Mouse (Mus musculus) neural tube, embryonic 14.5 days (tissue): ENCODE measurements around the gene Cflar. TPM values are rescaled to one million over a fixed set of nuclear protein-coding genes. Genes with fewer than 3 reads are reported as not detected.
"Not testable (repeated sequence)": the region's sequence is repeated elsewhere in the genome, so short reads cannot be mapped to it uniquely, and the experiment has no call there.

Source experiments
- ATAC-seq: fragments of 200-750 bp; cut with Nextera tagmentation; 2 replicates; pipeline ENCODE4 v1.8.0; 2017; ENCODE audit warnings: low read depth, mild to moderate bottlenecking, moderate TSS enrichment, moderate library complexity
- H3K27ac ChIP-seq: fragments of 300-500 bp; sonication (generic); 2 replicates; pipeline ENCODE4 v1.5.1; 2014; ENCODE audit warnings: low read depth, mild to moderate bottlenecking, control low read depth, low read length, moderate library complexity, mixed read lengths
- H3K27me3 ChIP-seq: fragments of 300-500 bp; sonication (generic); 2 replicates; pipeline ENCODE4 v1.6.1; 2014; ENCODE audit warnings: low read length; ENCODE audit not compliant: control insufficient read depth, insufficient read depth
- H3K36me3 ChIP-seq: fragments of 300-500 bp; sonication (generic); 2 replicates; pipeline ENCODE4 v1.6.1; 2014; ENCODE audit warnings: low read length, mixed read lengths; ENCODE audit not compliant: control insufficient read depth, insufficient read depth
- H3K4me1 ChIP-seq: fragments of 300-500 bp; sonication (generic); 2 replicates; pipeline ENCODE4 v1.6.1; 2014; ENCODE audit warnings: low read length; ENCODE audit not compliant: control insufficient read depth, insufficient read depth
- H3K4me2 ChIP-seq: fragments of 300-500 bp; sonication (generic); 2 replicates; pipeline ENCODE4 v1.6.1; 2014; ENCODE audit warnings: mild to moderate bottlenecking, low read depth, low read length, control low read depth
- H3K4me3 ChIP-seq: fragments of 300-500 bp; sonication (generic); 2 replicates; pipeline ENCODE4 v1.5.1; 2014; ENCODE audit warnings: low read depth, low read length, control low read depth, mixed read lengths
- H3K9ac ChIP-seq: fragments of 300-500 bp; sonication (generic); replicated peaks from 2 replicates; pipeline ENCODE4 v1.6.1; 2014; ENCODE audit warnings: low read depth, mild to moderate bottlenecking, control low read depth, low read length, mixed read lengths
- H3K9me3 ChIP-seq: fragments of 300-500 bp; sonication (generic); 2 replicates; pipeline ENCODE4 v1.6.1; 2016; ENCODE audit warnings: low read length; ENCODE audit not compliant: control insufficient read depth
- WGBS: fragments of 180-500 bp; shearing (Covaris S2); extraction: QIAGEN DNeasy Blood & Tissue Kit; methylation state at CpG from one replicate; pipeline ENCODE4 v1.1.7; 2014; 5-methylcytosine and 5-hydroxymethylcytosine counted together
- polyA plus RNA-seq: library from polyadenylated mRNA; unstranded; fragments of >200 nt; fragmentation: Nextera tagmentation; extraction: Ambion mirVana; gene quantifications from 2 replicates; pipeline ENCODE4 v1.2.1, GENCODE M21; 2014

The Cflar gene
- polyA plus RNA-seq: 16.3 and 17.7 TPM in 2 replicates

DNA sequence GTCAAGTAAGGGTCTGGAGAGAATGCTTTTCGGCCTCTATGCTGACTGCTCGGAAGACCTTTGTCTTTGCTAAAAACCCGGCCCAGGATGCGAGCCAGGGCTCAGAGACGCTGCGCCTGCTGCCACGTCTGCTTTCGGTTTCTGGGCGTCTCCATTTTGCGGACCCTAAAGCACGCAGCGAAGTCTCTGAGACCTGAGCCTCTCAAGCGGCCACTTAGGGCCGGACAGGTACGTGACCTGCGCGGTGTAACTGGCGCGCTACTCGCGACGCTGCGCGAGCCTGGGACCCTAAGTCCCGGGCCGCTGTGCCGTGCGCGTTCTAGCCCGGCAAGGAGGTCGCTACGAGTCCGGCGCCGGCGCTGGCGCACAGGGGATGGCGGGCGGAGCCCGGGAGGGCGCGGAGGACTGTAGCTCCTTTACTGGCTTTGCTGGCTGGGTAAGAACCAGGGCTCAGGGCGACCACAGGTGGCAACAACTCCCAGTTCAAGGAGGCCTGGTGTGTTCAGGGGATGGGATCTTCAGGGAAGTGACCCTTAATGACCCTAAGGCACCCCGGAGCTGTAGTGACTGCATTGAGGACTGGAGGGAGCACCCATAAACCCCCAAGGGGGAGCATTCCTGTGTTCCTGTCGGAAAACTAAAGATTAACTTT, at the start of gene Cflar:
Cflar (plus strand) TSS at position 144 of the 652 bp plus-strand sequence.
- H3K4me1 ChIP-seq: no peaks in the 10 kb centered on the region
- under 1% methylated on average over 45 of the region's 45 CpGs for WGBS
- no peaks in the 10 kb centered on the region for H3K9me3 ChIP-seq
- peak within 1 kb of the TSS; percentile 80 for H3K27ac ChIP-seq
- H3K9ac ChIP-seq: peak within 1 kb of the TSS; percentile 70
- H3K4me3 ChIP-seq: peak within 1 kb of the TSS; percentile 52
- peak; percentile 83 for ATAC-seq
- H3K36me3 ChIP-seq: no peaks in the 10 kb centered on the region
- no peaks in the 10 kb centered on the region for H3K27me3 ChIP-seq
- peak within 1 kb of the TSS; percentile 66 for H3K4me2 ChIP-seq

DNA sequence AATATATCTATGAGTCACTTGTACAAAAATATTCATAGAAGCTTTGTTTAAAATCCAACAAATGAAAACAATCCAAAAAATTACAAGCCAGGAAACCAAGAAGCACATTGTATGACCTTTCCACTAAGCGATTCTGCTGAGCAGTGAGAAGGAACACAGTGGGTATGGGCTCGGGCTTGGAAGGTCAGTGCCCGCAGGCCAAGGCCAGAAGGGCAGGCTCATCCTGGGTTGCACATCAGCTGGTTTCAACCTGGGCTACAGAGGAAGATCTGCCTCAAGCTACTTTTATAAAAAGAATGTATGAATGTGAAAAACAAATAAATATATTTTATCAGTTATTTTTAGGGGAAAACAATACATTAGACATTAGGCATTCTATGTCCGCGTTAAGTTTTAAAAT, 48.6 kb upstream of the Cflar start:
- not testable (repeated sequence) for H3K9ac ChIP-seq, H3K4me3 ChIP-seq, H3K9me3 ChIP-seq, ATAC-seq, H3K27ac ChIP-seq, H3K4me2 ChIP-seq, H3K4me1 ChIP-seq, H3K27me3 ChIP-seq, H3K36me3 ChIP-seq
- WGBS: 92% methylated on average over 5 of the region's 5 CpGs

DNA sequence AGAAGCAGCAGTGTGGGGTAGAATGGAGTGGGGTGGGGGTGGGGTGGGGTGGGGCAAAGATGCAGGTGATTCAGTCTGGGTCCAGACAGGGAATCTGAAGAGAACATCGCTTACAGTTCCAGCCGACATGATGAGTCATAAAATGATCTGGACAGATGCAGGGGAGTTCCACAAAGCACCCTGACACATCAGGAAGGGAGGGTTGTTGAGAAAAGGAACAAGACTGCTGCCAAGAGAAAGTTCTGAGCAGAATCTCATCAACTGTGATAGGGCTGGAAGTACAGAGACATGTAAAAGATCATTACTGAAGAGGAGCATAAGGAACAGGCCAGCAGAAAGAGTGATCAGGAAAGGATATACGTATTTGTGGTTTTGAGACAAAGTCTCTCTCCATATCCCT, 47.9 kb upstream of the Cflar start:
- 91% methylated on average over 3 of the region's 3 CpGs for WGBS
- not testable (repeated sequence) for H3K27me3 ChIP-seq, H3K4me3 ChIP-seq, H3K4me1 ChIP-seq, H3K9ac ChIP-seq, H3K36me3 ChIP-seq, ATAC-seq, H3K27ac ChIP-seq, H3K4me2 ChIP-seq, H3K9me3 ChIP-seq

DNA sequence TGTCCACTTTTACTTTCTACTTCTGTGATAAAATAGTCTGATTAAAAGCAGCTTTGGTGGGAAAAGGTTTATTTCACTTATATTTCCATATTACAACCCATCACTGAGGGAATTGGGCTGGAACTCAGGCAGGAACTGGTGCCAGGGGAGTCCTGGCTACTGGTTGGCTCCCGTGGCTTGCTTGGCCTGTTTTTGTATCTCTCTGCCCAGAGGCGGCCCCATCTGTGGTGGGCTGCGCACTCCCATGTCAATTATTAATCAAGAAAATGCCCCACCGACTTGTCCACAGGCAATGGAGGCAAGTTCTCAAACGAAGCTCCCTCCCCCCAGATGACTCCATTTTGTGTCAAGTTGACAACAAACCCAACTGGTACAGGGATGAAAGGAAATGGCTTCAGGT, 43.1 kb upstream of the Cflar start:
- Histone ChIP-seq H3K4me1 (no peaks in the 10 kb centered on the region), H3K9ac (no peak overlapping the region), H3K27me3 (no peaks in the 10 kb centered on the region), H3K36me3 (no peaks in the 10 kb centered on the region), H3K4me2 (no peak overlapping the region), H3K9me3 (no peaks in the 10 kb centered on the region), H3K27ac (no peak overlapping the region), H3K4me3 (no peak overlapping the region)
- ATAC-seq: no peak
- 80% methylated on average over 5 of the region's 5 CpGs for WGBS

DNA sequence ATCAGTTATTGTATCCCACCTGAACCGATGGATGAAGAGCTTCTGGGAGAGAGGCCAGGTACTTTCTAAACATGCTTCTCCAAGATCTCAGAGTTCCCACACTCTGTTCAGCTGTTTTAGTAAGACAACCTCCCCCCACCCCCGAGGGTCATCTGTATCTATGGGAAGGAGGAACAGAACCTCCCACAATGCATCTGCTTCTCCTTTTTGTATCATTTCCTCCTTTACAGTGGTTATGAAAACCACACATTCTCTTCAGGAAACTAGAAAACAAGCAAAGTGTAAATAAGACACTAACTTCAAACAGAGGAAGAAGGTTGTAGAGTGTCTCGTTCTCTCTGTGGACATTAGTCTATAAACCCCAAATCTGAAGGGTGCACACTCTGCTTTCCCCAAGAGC, 41.7 kb upstream of the Cflar start:
- H3K4me2 ChIP-seq, H3K36me3 ChIP-seq, H3K9ac ChIP-seq, H3K4me3 ChIP-seq, H3K27ac ChIP-seq, H3K9me3 ChIP-seq, ATAC-seq, H3K4me1 ChIP-seq, H3K27me3 ChIP-seq: not testable (repeated sequence)
- WGBS: 89% methylated on average over 3 of the region's 3 CpGs

DNA sequence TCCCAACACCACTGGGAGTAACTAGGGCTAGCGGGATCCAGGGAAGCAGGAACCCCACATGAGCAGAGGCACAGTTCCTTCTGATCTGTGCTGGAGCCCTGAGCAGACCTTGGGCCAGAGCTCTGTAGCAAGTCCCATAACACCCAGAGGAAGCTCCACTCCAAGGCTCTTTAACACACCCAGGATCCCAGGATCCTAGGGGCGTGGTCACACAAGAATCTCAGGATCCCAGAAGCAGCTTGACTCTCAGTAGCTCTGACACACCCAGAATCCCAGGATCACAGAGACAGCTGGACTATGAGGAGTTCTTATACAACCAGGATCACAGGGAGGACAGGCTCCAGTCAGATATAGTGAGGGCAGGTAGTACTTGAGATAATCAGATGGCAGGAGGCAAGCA, 39.2 kb upstream of the Cflar start:
- Histone ChIP-seq H3K27ac (no peak overlapping the region), H3K4me1 (no peaks in the 10 kb centered on the region), H3K36me3 (no peaks in the 10 kb centered on the region), H3K4me2 (no peak overlapping the region), H3K4me3 (no peak overlapping the region), H3K9me3 (no peaks in the 10 kb centered on the region), H3K27me3 (no peaks in the 10 kb centered on the region), H3K9ac (no peak overlapping the region)
- no peak for ATAC-seq
- WGBS: 90% methylated on average over 2 of the region's 2 CpGs

DNA sequence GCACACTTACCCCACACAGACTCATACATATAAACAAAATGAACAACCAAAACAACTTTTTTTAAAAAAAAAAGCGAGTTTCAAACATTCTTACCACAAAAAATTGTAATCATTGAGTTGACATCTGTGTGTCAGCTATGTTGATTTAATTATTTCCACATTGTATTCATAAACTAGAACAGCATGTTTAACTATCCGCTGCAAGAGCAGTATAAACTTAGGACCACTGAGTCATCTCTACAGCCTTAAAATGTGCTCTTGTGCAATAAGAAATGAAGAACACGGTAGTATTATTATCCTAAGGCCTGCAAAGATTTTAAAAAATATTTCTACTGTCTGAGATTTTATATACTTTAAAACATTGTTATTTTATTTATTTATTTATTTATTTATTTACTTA, 36.3 kb upstream of the Cflar start:
- Histone ChIP-seq H3K27me3 (no peaks in the 10 kb centered on the region), H3K4me3 (no peak overlapping the region), H3K4me2 (no peak overlapping the region), H3K27ac (no peak overlapping the region), H3K9ac (no peak overlapping the region), H3K9me3 (no peaks in the 10 kb centered on the region), H3K36me3 (no peaks in the 10 kb centered on the region), H3K4me1 (no peaks in the 10 kb centered on the region)
- WGBS: 90% methylated on average over 3 of the region's 3 CpGs
- ATAC-seq: no peak

DNA sequence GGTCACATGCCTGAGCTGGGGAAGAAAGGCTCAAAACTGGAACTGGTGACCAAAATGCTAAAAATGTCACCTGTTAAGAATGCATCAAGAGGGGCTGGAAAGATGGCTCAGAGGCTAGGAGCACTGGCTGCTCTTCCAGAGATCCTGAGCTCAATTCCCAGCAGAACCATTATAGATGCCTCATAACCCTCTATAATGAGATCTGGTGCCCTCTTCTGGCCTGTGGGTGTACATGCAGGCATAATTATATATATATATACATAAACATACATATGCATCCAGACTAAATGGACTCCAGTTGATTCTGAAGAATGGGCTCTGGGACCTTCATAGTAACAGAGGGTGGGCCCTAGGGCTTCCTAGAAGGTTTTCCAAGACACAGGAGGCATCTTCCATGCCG, 33.7 kb upstream of the Cflar start:
- Histone ChIP-seq H3K27me3 (no peaks in the 10 kb centered on the region), H3K9me3 (no peaks in the 10 kb centered on the region), H3K36me3 (no peaks in the 10 kb centered on the region), H3K4me2 (no peak overlapping the region), H3K27ac (no peak overlapping the region), H3K9ac (no peak overlapping the region), H3K4me3 (no peak overlapping the region), H3K4me1 (no peaks in the 10 kb centered on the region)
- WGBS: 79% methylated on average over 1 of the region's 1 CpGs
- ATAC-seq: no peak

DNA sequence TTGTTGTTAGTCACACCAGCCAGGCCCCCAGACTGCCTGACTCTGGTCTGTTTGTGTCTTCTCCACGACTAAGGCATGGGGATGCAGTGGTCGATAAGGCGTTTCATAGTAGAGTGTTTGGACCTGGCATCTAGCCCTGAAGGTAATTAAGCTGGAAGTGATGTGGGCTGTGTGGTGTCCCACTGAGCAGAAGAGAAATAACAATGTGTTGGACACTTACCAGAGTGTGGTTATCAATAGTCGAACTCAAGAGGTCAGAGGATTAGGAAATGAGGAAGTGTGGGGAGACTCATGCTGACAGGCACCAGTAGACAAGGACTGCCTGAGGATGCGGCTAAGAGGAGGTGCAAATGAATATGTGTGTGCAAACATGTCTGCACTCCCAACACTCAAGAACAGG, 32.9 kb upstream of the Cflar start:
- not testable (repeated sequence) for H3K4me2 ChIP-seq, H3K9ac ChIP-seq, H3K27ac ChIP-seq, H3K9me3 ChIP-seq, H3K27me3 ChIP-seq, H3K36me3 ChIP-seq, H3K4me1 ChIP-seq, ATAC-seq, H3K4me3 ChIP-seq
- WGBS: 81% methylated on average over 5 of the region's 5 CpGs
